Mouse (Mus musculus): ENCODE data around the gene Scyl1. TPM values are rescaled to one million over a fixed set of nuclear protein-coding genes. Genes with fewer than 3 reads are reported as not detected.
"Not testable (repeated sequence)": the region's sequence is repeated elsewhere in the genome, so short reads cannot be mapped to it uniquely, and the experiment has no call there.

The Scyl1 gene
- total RNA-seq, 2 experiments from 2014 or later, result 71.7 to 75.6 TPM

DNA sequence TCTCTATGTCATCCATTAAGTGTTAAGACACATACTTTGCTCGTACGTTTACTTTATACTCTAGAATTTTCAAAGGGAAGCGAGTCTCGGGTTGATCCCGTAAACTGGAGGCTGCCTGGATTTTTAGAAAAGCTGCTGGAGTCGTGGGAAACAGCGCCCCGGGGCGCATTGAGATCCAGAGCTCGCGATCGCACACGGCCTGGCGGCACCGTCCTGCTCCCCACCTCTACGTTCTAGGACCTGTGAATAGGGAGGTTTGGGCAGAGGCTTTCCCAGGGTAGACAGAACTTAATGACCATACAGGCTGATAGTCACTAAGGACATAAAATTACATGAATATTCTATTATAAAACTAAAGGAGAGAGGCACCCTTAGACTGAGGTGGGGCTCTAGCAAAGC, 32.7 kb upstream of the Scyl1 start:
- DNase-seq (ENCODE audit: low spot score in 2 of 2), result no peak

DNA sequence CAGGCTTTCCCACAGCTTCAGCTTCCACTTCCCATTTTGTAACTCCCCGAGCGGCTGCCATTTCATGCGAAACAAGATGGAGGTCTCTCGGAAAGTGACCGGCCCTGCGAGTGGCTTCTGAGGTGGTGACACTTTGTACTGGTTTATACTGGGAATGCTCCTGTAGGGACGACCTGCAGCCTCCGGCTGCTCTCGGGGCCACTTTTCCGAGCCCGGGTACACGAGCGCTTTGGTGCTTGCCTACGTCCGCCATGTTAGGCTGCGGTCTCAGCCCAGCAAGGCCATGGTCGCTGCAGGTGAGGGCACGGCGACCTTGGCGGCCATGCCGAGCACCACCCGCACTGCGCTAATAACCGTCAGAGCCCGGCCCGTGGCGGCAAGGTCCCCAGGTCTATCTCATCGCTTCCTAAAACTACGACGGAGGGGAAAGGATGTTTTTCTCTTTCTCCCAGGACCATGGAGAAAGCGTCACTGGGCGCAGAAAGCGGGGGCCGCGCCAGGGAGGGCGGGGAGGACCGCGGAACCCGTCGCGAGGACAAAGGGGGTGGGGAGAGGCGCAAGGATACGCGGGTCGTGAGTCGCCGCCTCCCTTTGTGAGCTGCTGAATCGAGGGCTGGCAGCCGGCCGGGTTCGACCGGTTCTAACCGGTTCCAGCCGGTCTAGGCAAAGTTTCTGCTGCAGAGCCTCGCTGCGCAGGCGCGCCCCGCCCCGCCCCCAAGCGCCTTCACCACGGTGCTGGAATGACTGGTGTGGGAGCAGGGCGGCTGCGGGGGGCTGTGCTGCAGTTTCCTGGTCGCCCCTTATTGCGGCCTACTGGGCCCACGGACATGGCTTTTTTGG, 32.0 kb upstream of the Scyl1 start:
- peak; percentile 100 for DNase-seq (ENCODE audit: low spot score in 2 of 2)

DNA sequence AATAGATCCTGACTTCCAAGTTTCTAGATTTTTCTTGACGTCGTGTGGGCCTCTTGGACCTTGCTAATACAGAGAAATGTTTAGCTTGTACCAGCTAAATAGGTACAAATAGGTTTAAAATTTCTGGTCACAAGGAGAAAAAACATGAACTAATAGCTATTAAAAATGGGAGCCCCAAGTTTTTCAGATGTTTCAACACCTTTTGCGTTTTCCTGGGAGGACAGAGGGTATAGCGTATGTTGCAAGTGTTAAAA, 31.5 kb upstream of the Scyl1 start:
- DNase-seq (ENCODE audit: low spot score in 2 of 2), result no peak

DNA sequence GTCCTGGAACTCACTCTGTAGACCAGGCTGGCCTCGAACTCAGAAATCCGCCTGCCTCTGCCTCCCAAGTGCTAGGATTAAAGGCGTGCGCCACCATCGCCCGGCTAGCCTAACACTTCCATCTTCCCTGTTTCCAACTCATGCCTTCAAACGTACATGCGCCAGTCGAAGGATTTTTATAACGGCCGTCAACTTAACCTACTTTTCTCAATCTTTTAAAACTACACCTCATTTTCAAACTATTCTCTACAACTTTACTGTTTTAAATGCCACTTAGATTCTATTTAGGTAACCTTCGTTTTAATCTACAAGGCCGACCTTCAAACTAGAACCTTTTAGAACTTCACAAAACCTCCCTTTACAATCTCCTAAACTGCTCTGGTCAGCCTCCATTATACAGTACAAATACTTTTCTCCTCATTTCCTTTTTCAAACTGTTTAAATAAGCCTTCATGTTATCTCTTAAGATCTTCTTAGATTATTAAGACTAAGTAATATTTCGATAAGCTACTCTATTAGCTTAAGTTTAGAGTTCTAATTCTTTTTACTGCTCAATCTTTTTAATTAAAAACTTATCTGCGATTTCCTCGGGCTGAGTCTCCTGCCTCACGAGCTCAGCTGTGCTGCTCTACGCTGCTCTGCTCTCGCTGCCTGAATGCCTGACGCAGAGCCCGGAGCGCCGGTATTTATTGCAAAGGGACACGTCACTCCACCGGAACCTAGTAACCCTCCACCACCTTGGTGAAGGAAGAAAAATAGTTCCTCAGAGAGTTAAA, 31.0 kb upstream of the Scyl1 start:
- DNase-seq (ENCODE audit: low spot score in 2 of 2), result peak; percentile 94 to 95

DNA sequence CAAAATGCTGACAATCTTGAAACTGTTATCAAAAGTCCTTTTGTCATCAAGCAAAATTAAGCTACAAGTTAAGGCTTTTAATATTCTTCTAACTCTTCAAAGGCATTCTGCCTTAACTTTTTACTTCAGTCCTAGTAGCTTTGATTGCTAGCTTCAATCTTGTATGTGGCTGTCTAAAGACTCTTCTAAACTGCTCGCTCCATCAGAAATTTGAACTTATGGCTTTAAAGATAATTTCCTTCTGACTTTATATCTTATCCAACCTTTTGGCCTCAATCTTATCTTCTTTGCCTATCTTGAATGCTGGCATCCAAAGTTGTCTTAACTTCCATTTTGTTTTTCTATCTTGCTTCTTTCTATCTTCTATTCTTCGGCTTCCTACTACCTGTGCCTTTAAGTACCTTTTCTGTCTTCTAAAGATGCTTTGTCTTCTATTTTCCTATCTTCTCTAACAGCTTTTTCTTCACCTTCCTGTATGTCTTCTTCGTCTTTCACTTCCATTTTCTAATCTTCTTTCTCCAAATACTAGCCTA, 30.3 kb upstream of the Scyl1 start:
- DNase-seq (ENCODE audit: low spot score in 2 of 2), result no peak

DNA sequence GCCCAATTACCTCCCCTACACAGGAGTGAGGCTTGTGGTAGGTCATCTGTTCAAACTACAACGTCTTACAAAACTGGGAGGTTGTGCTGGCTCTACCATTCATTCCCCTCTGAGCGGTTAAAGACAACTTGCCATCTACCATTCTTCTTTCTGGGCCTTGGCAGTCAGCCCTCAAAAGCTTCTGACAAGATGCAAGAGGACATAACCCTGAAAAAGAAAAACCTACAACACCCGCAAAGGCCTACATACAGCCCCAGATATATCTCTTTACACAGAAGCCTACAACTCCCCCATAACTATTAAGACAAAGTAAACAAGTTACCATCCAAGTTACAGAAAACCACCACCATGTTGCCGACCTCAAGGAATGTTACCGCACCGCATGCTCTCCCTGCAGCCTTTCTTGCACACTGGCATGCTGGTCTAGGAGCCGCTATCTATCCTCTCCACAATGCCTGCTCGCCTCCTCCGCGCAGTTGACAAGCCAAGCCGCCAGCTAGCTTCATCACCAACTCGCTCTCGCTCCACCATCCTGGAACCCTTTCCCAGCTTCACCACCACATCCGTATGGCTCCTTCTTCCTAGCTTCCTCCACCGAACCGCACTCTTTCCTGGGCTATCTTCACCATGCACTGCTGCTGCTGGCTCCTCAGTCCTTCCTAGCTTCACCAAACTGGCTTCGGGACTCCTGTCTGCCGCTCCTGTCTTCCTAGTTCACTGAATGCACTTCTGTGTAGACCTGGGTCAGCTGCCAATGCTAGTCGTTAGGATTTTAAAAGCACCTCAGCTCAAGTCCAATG, 29.6 kb upstream of the Scyl1 start:
- no peak for DNase-seq (ENCODE audit: low spot score in 2 of 2)

DNA sequence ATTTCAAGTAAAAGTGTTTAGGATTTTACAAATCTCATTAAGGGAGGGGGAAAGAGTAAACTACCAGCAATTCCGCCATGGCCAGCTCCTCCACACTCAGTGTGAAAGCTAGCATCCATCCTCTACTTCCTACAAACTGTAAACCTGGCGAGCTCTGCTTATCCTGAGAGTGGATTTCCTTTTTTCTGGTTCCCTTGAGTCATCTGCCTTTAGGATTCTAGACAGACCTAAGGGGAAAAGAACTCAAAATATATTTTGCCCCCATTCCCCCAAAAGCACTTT, 29.1 kb upstream of the Scyl1 start:
- DNase-seq (ENCODE audit: low spot score in 2 of 2), result no peak

DNA sequence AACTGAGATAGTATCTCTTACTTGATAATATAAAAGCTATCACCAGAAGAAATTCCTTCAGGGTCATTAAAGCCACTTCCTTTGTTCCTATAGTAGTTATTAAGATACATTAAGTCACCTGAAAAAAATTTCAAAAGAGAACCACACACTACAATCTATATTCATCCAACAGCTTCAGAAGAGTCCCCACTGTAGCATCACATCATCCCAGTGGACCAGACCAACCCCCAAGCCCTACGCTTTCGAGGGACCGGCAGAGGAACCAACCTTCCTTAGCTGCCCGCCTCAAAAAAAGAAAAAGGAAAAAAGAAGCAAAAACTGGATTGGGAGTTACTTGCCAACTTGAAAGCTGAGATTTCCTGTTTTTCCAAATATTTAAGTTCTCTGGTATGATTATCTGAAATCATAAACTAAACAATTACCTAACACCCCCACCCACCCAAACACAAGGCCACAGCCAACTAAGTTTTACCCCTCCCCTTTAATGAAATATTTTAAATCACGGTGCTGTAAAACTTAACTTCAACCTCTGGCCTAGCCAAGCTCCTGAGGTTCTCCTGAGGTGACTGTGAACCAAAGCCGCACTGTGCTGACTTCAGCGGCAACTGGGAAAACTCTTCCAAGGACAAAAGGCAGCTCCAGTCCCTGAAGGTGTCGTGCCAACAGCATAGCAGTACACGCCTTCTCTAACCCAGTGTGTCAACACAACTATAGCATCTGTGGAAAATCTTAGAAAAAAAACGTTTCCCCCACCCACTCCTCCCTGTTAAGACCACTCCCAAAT, 28.5 kb upstream of the Scyl1 start:
- DNase-seq (ENCODE audit: low spot score in 2 of 2), result no peak

DNA sequence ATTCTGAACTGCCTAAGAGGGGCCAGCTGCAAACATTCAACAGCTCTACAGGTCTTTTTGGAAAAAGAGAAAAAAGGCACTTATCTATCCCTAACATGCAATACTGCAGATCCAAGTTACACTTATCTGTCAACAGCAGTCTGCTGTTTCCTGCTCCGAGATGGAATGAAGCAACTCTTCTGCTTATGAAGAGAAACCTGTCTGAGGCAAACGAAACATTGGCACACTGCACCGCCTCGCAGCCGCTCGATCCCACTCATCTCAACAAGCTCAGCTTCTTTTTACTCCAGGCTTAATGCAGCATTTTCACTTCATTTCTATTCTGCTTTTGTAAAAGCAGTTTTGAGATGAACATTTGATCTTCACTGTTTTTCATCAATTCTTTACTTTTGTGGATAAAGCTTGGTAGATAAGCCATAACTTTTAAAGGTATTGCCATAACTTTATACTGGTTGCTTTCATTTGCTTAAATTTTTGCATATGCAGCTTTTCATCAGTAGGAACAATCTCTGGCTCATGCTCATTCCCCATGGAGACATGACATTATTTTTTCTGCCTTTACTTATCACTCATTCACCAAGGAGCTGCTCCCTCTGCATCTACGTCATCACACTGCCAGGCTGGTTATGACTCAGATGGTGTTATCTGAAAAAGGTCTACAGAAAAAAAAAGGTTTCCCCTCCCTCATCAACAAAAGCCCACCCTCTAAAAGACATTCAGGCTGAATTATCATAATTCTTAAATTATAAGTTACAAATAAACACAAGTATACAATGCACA, 27.7 kb upstream of the Scyl1 start:
- no peak for DNase-seq (ENCODE audit: low spot score in 2 of 2)

DNA sequence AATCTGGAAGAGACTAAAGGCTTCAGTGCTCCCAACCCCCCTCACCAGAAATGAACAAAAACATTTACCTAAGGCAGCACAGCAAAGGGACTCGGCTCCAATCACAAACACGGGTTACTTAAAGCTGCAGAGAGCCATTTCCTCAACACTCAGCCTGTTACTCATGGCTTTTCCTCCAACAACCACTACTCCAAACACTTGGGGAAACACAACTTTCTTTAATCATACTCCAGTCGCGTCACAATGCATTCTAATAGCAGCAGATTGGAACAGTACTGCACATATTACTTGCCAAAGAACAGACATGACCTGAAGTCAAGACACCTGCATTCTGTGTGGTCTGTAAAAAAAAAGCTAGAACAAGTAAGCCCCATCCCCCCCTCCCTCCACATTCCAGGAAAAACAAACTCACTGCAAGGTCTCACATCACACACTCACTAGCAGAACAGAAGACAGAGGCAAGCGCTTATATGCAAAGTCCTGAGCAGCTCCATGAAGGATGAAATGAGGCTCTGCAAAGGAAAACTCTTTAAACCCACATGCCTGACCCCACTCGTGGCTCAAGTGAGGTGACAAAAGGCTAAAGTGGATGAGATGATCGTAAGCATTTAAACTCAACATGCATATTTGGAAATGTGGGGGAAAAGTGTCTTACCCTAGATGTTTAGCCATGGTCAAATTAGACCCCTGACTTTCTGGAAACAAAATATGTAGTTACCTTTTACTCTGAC, 26.3 kb upstream of the Scyl1 start:
- no peak for DNase-seq (ENCODE audit: low spot score in 2 of 2)

DNA sequence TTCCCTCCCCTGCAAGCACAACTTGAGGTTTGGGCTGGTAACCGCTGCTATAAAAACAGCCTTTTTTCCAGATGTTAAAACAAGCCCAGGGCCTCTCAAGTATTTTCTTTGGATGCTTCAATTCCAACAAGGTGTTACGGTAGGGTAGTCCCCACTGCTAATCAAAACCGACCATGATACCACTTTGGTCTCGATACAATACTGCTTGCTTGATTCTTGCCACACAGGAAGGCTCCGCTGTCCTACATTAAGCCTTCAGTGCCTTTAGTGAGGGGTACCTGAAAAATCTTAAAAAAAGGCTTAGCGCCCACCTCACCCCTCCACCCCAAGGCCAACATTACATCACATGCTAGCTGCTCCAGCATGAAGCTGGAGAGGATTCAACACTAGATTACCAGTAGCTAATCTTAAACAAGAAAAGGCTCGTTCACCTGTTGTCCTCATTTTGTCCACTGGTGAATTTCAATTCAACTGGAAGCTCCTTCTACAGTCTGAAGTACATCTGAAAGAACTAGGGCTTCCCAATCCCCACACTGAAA, 25.4 kb upstream of the Scyl1 start:
- no peak for DNase-seq (ENCODE audit: low spot score in 2 of 2)

DNA sequence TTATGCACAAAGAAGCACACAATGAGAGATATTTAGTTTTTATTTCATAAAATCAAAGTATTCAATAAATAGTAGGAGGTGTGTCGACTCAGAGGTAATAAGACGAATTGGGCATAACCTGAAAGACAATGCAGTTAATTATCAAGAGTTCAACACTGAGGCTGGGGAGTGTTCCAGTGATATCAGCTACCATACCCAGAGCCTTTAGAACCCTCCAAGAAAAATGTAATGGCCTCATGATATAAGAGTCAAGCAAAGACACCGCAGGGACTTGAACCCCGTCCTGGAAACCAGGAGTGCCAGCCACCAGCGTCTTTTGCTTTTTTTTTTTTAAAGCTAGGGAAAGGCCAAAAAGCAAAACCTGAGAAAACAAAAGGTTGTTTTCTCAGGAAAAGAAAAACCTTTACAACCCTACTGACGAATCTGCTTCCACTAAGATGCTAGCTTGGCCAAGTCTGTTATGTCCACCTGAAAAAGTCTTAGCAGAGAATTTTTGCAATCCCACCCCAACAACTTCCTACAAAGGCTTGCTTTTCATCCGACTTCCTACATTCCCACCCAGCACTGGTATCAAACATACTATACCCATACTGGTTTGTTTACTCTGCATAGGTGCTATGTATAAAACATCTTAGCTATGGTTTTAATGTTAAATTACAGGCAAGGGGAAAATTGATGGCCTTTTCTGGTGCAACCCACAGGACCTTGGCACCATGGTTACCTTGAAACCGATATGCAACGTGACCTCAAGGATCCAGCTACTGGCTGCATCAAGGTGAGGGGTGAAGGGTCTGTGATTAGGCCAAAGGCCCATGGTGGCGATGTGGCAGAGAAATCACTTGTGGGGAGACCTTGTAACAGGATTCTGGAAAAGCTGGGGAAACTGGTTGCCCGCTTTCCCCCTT, 24.7 kb upstream of the Scyl1 start:
- no peak for DNase-seq (ENCODE audit: low spot score in 2 of 2)

DNA sequence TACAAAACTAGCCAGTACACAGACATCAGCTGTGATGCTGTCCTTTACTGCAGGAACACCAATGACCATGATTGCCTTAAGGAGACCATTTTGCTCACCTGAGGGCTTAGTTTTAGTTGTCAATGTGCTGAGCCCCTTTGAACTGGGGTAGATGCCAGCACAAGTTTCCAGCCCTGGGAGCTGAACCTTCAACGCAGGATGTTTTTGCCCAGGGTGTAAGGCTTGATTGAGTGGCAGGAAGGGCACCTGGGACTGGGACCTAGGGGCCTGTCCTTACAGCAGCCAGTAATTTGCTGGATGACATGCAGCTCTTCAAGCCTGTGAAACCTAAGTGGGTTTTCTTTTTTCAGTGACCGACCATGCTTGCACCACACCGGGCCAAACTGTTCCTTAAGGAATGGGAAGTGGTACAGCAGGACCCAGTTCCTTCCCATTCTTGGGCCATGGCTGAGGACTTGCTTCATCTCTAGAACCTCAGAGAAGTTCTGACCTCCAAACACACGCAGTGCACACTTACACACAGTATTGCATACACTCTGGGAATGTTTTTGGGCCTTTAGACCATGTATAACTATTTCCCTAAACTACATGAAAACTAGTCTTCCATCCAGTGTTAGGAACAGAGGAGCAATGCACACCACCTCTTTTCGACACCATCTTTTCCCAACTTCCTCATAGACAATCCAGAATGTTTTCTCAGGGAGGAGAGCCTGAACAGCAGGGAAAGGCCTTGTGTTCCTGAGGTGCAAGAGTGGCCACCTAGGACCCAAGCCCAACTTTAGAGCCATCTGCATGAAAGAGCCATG, 23.8 kb upstream of the Scyl1 start:
- DNase-seq (ENCODE audit: low spot score in 2 of 2), result no peak

DNA sequence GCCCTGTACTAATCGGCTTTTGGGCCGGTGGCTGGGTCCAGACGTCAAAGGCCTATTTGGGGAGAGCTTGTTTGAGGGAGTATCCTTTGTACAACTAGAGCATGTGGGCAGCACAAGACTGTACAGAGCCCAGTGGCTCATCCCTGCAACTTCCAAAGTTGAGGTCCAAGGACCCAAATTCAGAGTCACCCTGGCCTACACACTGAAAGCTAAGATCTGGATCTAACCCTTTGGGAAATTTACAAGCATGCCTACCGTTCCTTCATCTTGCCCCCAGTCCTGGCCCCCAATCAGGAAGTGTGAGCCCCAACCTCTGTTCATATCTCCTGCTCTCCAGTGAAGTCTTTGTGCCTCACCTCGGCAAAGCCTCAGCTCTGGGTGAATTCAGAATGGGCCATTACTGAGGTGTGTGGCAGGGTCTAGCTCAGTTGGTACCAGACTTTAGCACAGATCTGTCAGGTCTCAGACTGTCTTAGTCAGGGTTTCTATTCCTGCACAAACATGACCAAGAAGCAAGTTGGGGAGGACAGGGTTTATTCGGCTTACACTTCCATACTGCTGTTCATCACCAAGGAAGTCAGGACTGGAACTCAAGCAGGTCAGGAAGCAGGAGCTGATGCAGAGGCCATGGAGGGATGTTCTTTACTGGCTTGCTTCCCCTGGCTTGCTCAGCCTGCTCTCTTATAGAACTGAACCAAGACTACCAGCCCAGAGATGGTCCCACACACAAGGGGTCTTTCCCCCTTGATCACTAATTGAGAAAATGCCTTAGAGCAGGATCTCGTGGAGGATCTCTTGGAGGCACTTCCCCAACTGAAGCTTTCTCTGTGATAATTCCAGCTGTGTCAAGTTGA, 22.9 kb upstream of the Scyl1 start:
- DNase-seq (ENCODE audit: low spot score in 2 of 2), result not testable (repeated sequence)

DNA sequence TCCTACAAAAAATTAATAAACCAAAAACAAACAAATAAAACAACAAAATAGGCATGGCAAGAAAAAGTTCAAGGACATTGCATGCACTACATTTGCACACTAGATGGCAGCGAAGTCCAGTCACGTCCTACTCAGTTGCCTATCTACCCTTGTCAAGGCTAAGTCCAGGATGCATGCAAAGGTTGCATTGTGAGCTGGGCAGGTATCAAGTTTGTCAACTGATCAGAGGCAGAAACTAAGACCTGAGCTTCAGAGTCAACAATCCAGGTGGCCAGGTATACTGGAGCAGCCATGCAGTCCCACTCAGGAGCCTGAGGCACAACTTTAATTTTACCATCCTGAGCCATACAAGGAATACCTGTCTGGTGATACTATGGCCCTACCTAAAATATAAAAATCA, 21.9 kb upstream of the Scyl1 start:
- DNase-seq (ENCODE audit: low spot score in 2 of 2), result peak in 1 of 2 experiments; percentile 50

DNA sequence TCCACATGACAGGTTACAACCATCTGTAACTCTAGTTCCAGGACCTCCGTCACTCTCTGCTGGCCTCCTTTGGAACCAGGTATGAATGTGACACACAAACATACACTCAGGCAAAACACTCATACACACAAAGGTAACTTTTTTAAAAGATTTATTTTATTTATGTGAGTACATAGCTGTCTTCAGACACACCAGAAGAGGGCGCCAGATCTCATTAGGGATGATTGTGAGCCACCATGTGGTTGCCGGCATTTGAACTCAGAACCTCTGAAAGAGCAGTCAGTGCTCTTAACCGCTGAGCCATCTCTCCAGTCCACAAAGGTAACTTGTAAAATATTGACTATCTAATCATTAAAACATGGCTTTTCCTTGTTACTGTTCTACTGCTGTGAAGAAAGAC, 20.1 kb upstream of the Scyl1 start:
- no peak for DNase-seq (ENCODE audit: low spot score in 2 of 2)

DNA sequence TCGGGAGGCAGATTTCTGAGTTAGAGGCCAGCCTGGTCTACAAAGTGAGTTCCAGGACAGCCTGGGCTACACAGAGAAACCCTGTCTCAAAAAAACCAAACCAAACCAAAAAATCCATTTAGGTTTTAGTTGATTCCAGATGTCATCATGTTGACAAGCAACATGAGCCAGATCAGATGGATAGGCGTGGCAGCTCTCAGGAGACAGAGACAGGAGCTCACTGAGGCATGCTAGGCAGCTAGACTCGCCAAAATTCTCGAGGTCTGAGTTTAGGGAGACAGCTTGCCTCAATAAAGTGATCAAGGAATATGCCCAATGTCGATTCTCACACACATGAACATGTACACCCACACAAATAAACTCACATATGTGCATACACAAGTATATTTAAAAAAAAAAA, 17.8 kb upstream of the Scyl1 start:
- DNase-seq (ENCODE audit: low spot score in 2 of 2), result no peak
